ENCODE assay signal across 28 mouse cellular contexts in genomic region chr14:119714712-119715111, GRCm38 (mm10).
"Had no signal": no experiment of that assay in that cellular context is flagged by ENCODE, and none has a peak within 500 bp of the region (broad histone marks: within the 10 kb centered on the region; RNA-seq: fewer than 3 reads in every experiment).

No protein-coding gene starts in this region.

- H3K9ac ChIP-seq: limb, embryonic 12.5 days; limb, embryonic 13.5 days; limb, embryonic 15.5 days; liver, embryonic 12.5 days; liver, embryonic 13.5 days; liver, embryonic 14.5 days; liver, embryonic 15.5 days; liver, postnatal 0 days; lung, embryonic 14.5 days; lung, embryonic 15.5 days; midbrain, embryonic 12.5 days; midbrain, embryonic 13.5 days; midbrain, embryonic 15.5 days; neural tube, embryonic 12.5 days had no signal

- DNase-seq: left cerebral cortex, postnatal 4 days; liver; liver, embryonic 13.5 days; liver, postnatal 0 days; lung, adult 18-20 months; lung, adult 2 months; lung, embryonic 14.5 days; lung, postnatal 10 days; lung, postnatal 14 days; lung, postnatal 36 days; lung, postnatal 4 days; midbrain, embryonic 14.5 days had no signal

- H3K4me1 ChIP-seq: limb, embryonic 15.5 days; liver, embryonic 12.5 days; liver, embryonic 13.5 days; liver, embryonic 15.5 days; lung, embryonic 15.5 days; megakaryocyte, embryonic 14.5 days; midbrain, embryonic 10.5 days; midbrain, embryonic 12.5 days; midbrain, embryonic 13.5 days; neural tube, embryonic 12.5 days had no signal

- H3K9me3 ChIP-seq: limb, embryonic 10.5 days; limb, embryonic 12.5 days; limb, embryonic 13.5 days; limb, embryonic 15.5 days; liver, embryonic 12.5 days; liver, embryonic 13.5 days; liver, embryonic 15.5 days; lung, embryonic 15.5 days; midbrain, embryonic 10.5 days; midbrain, embryonic 12.5 days; midbrain, embryonic 13.5 days; midbrain, embryonic 15.5 days; neural tube, embryonic 12.5 days had no signal

- H3K27me3 ChIP-seq: limb, embryonic 12.5 days; limb, embryonic 13.5 days; limb, embryonic 15.5 days; liver, embryonic 12.5 days; liver, embryonic 13.5 days; liver, embryonic 15.5 days; lung, embryonic 15.5 days; megakaryocyte, embryonic 14.5 days; midbrain, embryonic 12.5 days; midbrain, embryonic 13.5 days; midbrain, embryonic 15.5 days; neural tube, embryonic 12.5 days had no signal

- H3K36me3 ChIP-seq: limb, embryonic 10.5 days; limb, embryonic 12.5 days; limb, embryonic 13.5 days; limb, embryonic 15.5 days; liver, embryonic 12.5 days; liver, embryonic 13.5 days; liver, embryonic 15.5 days; lung, embryonic 15.5 days; midbrain, embryonic 10.5 days; midbrain, embryonic 12.5 days; midbrain, embryonic 13.5 days; midbrain, embryonic 15.5 days; neural tube, embryonic 12.5 days had no signal

- H3K27ac ChIP-seq: limb, embryonic 10.5 days; limb, embryonic 12.5 days; limb, embryonic 13.5 days; limb, embryonic 15.5 days; liver, embryonic 12.5 days; liver, embryonic 13.5 days; liver, embryonic 14.5 days; liver, embryonic 15.5 days; lung, embryonic 15.5 days; macrophage; midbrain, embryonic 10.5 days; midbrain, embryonic 12.5 days; midbrain, embryonic 13.5 days; midbrain, embryonic 15.5 days; neural tube, embryonic 12.5 days had no signal

- H3K4me3 ChIP-seq: limb, embryonic 10.5 days; limb, embryonic 12.5 days; limb, embryonic 13.5 days; limb, embryonic 15.5 days; liver, embryonic 12.5 days; liver, embryonic 13.5 days; liver, embryonic 15.5 days; lung, embryonic 15.5 days; megakaryocyte, embryonic 14.5 days; midbrain, embryonic 10.5 days; midbrain, embryonic 12.5 days; midbrain, embryonic 13.5 days; midbrain, embryonic 15.5 days; myocyte; neural tube, embryonic 12.5 days had no signal
